Mouse (Mus musculus) left cerebral cortex, postnatal 25 days (tissue): ENCODE measurements around the gene Gm28230. TPM values are rescaled to one million over a fixed set of nuclear protein-coding genes. Genes with fewer than 3 reads are reported as not detected.

Experiments used
- DNase-seq, 2 experiments: peaks; one replicate each; pipeline ENCODE4 v3.0.0; 2022; ENCODE audit warnings: low spot score in 2 of 2, mixed read lengths in 1 of 2
- intact Hi-C: fragments of 180-260 bp; cut with DNase I; formaldehyde crosslinking; loops from one replicate; pipeline ENCODE4 v1.15.1; 2025
- total RNA-seq, 2 experiments: library from RNA; stranded (reverse); gene quantifications; 2 replicates each; pipeline ENCODE4 v1.2.3; 2021

Gene Gm28230
- total RNA-seq, 2 experiments from 2014 or later, result not detected

- DNase-seq, result no peak
- intact Hi-C loops, result loop anchor here (1.0 to 5.0 kb wide), 7 partner anchors 46 to 887 kb away; partner anchors contain the start of gene Evx2
Observed at GRCm38 (mm10) chr2:74702820-74703219, 23.7 kb upstream of the Gm28230 start.

DNA sequence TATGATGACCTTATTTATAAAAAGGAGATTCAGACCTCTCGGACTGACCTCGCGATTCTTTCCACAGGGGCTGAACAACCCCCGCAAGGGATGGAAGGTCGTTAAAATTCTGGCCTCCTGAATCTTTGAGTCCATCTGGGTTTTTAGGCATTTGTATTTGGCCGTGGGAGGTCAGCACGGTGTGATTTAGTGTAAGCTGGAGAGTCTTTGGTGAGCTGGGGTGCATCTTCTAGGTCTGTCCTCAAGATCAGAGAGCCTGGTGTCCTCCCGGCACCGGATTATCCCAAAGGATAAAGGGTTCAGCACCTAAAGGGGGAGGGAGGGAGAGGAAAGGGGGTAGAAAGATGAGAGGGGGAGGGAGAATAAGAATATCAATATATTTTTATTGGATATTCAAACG lies 23.2 kb upstream of the Gm28230 start:
- intact Hi-C loops, result loop anchor here (5.0 kb wide), 6 partner anchors 46 to 719 kb away; partner anchors contain the start of gene Evx2
- no peak for DNase-seq

- intact Hi-C loops, result loop anchor here (5.0 kb wide), 6 partner anchors 47 to 718 kb away; partner anchors contain the start of gene Evx2
- no peak for DNase-seq
Observed at GRCm38 (mm10) chr2:74703720-74704392, 22.7 kb upstream of the Gm28230 start.

- DNase-seq, result no peak
- intact Hi-C loops, result loop anchor here (5.0 kb wide), 6 partner anchors 47 to 718 kb away; partner anchors contain the start of gene Evx2
Observed at GRCm38 (mm10) chr2:74704393-74704998, 22.0 kb upstream of the Gm28230 start, which contains the start of gene Hoxd8. Gene Hoxd8, plus strand, starts transcription at chr2:74704615.

DNA sequence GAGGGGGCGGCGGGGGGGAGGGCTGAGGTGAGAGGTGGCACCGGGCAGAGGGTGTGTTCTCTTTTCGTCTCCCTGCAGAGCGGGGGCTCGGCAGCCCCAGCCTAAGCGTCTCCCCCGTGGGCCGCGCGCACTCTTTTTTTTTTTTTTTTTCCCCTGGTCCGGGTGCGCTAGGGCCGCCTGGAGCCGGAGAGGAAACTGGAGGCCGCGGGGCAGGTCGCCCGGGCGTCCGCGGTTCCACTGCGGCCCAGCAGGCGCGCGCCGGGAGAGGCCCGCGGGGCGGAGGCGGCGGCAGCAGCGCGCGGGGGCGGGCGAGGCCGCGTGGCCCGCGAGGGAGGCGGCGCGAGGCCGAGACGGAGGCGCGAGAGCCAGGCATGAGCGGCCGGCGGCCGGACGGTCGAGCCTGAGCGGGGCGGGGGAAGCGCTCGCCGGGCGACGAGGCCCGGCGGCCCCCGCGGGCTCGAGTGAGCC lies 21.5 kb upstream of the Gm28230 start:
- intact Hi-C loops, result loop anchor here (5.0 kb wide), 6 partner anchors 48 to 717 kb away; partner anchors contain the start of gene Evx2
- no peak for DNase-seq

GRCm38 (mm10) chr2:74705467-74706089 lies 20.9 kb upstream of the Gm28230 start:
- intact Hi-C loops, result no loop called here
- no peak for DNase-seq

DNA sequence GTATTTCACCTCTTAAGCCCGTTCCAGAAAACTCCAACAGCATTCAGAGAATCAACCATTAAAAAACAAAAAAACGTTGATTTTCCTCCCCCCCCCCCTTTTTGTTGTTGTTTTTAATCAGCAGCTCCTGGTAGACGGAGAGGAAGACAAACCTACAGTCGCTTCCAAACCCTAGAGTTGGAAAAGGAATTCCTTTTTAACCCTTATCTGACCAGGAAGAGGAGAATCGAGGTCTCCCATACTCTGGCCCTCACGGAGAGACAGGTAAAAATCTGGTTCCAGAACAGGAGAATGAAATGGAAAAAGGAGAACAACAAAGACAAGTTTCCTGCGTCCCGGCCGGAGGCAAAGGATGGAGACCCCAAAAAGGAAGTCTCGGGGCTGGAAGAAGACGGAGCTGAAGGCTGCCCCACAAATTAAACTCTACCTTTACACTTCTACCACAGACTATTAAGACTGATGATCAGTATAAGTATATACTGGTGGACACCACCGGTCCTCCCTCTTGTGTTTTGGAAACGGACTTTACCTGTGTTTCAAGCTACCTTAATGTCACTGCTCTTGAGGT lies 20.1 kb upstream of the Gm28230 start:
- intact Hi-C loops, result no loop called here
- no peak for DNase-seq

GRCm38 (mm10) chr2:74707599-74707998 lies 18.9 kb upstream of the Gm28230 start:
- DNase-seq, result no peak
- intact Hi-C loops, result no loop called here

DNA sequence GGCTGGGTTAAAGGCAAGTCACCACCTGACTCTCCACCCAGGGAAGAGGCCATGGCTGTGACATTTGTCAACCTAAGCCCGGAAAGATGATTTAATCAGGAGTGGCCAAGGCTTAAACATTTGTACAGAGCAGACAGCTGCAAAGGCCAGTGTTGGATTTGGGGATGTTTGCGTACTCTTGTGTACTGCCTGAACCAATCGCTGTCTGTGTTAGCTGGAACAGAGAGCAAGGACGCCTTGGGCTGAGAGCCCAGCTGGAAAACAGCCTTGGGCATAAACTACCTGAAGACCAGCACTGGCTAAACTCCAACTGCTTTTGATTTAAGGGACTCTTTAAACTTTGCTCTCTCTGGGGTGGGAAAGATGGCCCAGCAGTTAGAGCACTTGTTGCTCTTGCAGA lies 17.9 kb upstream of the Gm28230 start:
- intact Hi-C loops, result no loop called here
- DNase-seq, result no peak

- DNase-seq, result no peak
- intact Hi-C loops, result no loop called here
Observed at GRCm38 (mm10) chr2:74709465-74710419, 16.8 kb upstream of the Gm28230 start.

- no peak for DNase-seq
- intact Hi-C loops, result no loop called here
Observed at GRCm38 (mm10) chr2:74710929-74711543, 15.5 kb upstream of the Gm28230 start.

DNA sequence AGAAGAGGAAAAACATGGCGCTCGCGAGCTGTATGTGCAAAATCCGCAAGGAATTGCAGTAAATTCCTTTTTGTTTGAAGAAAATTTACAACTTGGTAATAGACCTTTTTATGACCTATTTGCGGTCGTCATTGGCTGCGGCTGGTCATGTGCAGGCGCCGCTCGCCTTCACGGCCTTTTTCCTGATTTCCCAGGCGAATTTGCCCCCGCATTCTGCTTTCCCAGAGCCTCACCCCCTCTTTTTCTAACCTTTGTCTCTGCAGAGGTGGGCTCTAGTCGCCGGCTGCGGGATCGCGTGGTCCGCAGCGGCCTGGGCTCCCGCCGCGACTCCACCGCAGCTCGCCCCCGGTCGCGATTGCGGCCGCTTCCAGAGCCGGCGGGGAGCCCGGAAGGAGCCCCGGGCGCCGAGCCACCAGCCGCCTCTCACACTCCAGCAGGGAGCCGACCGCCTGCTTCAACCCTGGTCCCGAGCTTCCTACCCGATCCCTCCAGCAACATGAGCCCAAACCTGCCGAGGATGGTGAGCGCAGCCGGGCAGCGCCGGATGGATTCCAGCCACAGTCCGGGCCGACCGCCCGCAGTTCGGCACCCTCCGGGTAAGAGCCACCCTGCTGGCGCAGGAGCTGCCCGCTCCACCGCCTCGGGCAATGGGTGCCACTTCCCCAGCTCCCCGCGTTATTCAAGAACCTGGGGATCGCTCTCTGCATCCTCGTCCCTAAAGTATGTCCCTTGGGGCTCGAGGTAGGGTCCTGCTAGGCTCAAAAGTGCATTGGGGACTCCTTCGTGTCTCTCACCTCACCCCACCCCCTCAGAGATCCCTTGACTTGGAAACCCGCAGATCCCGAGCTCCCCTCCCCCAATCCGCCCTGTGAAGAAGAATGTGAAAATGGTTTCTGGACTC lies 14.6 kb upstream of the Gm28230 start, which contains the start of the genes Hoxd3 and Hoxd4:
Hoxd3 (plus strand) TSS at position 207 of the 901 bp plus-strand sequence.
Hoxd4 (plus strand) TSS at position 209 of the 901 bp plus-strand sequence.
- intact Hi-C loops, result no loop called here
- DNase-seq, result no peak

GRCm38 (mm10) chr2:74713239-74714150 lies 13.0 kb upstream of the Gm28230 start:
- intact Hi-C loops, result no loop called here
- DNase-seq, result no peak

DNA sequence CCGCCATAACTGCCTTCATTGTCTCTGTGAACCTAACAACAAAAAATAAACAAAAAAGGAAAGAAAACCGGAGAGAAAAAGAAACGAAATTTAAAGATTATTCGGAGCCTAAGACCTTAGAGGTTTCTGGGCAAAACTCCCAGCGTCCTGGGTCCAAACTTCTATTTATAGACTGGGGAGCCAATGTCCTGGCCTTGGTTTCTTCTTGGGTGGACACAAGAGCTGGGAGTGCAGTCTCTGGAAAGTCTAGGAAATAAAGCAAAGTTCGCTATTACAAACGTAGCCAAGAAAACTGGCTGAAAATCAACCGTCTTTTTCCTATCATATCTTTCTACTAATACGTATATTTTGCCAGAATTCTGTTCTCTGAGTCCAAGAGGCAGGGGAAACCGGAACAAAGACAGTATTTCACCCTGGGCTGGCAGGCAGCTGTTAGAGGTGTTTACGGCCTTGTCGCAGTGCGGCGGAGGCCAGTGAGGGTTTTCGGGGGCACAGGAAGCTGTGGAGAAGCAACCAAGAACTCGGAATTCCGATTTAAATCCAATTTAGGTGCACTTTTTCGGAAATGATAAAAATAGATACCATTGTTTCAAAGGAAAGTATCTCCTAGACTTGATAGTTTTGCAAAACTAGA lies 12.3 kb upstream of the Gm28230 start:
- intact Hi-C loops, result no loop called here

DNA sequence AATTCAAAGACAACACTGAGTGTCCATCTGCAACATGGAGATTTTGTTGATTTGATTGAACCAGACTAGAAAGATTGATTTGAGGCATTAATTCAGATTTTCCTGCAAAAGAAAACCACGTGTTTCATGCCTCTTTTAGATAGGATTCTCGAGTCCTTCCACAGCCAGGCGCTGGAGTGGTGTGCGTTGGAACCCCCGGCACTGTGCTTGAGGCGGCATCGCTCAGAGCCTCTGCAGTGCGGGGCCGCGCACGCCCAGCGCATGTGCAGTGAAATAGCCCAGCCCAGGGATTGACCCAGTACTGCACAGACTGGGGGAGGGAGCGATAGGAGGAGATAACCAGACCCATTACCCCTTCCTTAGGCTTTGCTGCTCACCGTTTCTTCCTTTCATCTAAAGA lies 11.6 kb upstream of the Gm28230 start:
- intact Hi-C loops, result loop anchor here (1.0 to 5.0 kb wide), 3 partner anchors 249 to 597 kb away; no protein-coding TSS in a partner anchor
- no peak for DNase-seq

More for the DNA sequence above, 12.3 kb upstream of the Gm28230 start:
- DNase-seq, result no peak
